Mouse (Mus musculus) testis, adult 2 months (tissue): ENCODE data around the gene Cracr2a. TPM values are rescaled to one million over a fixed set of nuclear protein-coding genes. Genes with fewer than 3 reads are reported as not detected.

Experiments
- H3K27ac ChIP-seq: fragments of 200-500 bp; 2 replicates; pipeline ENCODE4 v1.5.1; 2012; ENCODE audit warnings: low read depth, low read length; ENCODE audit not compliant: control insufficient read depth, insufficient read depth
- H3K27me3 ChIP-seq: fragments of 200-500 bp; 2 replicates; pipeline ENCODE4 v1.6.1; 2012; ENCODE audit warnings: mild to moderate bottlenecking, low read length, moderate library complexity; ENCODE audit not compliant: control insufficient read depth, insufficient read depth
- H3K36me3 ChIP-seq: fragments of 200-500 bp; 2 replicates; pipeline ENCODE4 v1.6.1; 2012; ENCODE audit warnings: mild to moderate bottlenecking, low read length; ENCODE audit not compliant: control insufficient read depth, insufficient read depth
- H3K4me1 ChIP-seq: fragments of 200-500 bp; 2 replicates; pipeline ENCODE4 v1.6.1; 2012; ENCODE audit warnings: low read length; ENCODE audit not compliant: control insufficient read depth, insufficient read depth
- H3K4me3 ChIP-seq: fragments of 200-500 bp; 2 replicates; pipeline ENCODE4 v1.5.1; 2012; ENCODE audit warnings: low read depth, mild to moderate bottlenecking, low read length, moderate library complexity, mixed read lengths; ENCODE audit not compliant: control insufficient read depth
- CTCF ChIP-seq: fragments of 200-500 bp; IDR thresholded peaks from 2 replicates; pipeline ENCODE4 v1.5.1; 2012; ENCODE audit warnings: low read depth, mild to moderate bottlenecking, inconsistent platforms, low read length, moderate library complexity; ENCODE audit not compliant: control insufficient read depth, insufficient read depth, insufficient replicate concordance
- POLR2A ChIP-seq: fragments of 200-500 bp; IDR thresholded peaks from 2 replicates; pipeline ENCODE4 v1.6.1; 2012; ENCODE audit warnings: low read depth, mild to moderate bottlenecking, inconsistent platforms, low read length, moderate library complexity; ENCODE audit not compliant: control insufficient read depth
- polyA plus RNA-seq: library from polyadenylated mRNA; depleted of rRNA; stranded (reverse); fragments of >200 nt; gene quantifications from 2 replicates; pipeline ENCODE4 v1.2.3, GENCODE M21; 2012

Gene Cracr2a
- polyA plus RNA-seq, 1 experiment = 0.46 TPM

- TF ChIP-seq CTCF = no peak
- TF ChIP-seq POLR2A = no peak
- Histone ChIP-seq H3K27ac (no peak overlapping the region), H3K4me1 (no peaks in the 10 kb centered on the region), H3K27me3 (no peaks in the 10 kb centered on the region), H3K4me3 (no peak overlapping the region), H3K36me3 (no peaks in the 10 kb centered on the region)
These were observed 73.7 kb downstream of the Cracr2a start for GRCm38 (mm10) chr6:127634858-127635257.

- no peak overlapping the region for H3K27ac ChIP-seq
- H3K4me1 ChIP-seq = no peaks in the 10 kb centered on the region
- H3K27me3 ChIP-seq = no peaks in the 10 kb centered on the region
- no peak overlapping the region for H3K4me3 ChIP-seq
- TF ChIP-seq CTCF (no peak), POLR2A (no peak)
- H3K36me3 ChIP-seq = no peaks in the 10 kb centered on the region
These were observed 74.5 kb downstream of the Cracr2a start for GRCm38 (mm10) chr6:127635462-127636189.

- H3K4me3 ChIP-seq = no peak overlapping the region
These were observed 80.1 kb downstream of the Cracr2a start for GRCm38 (mm10) chr6:127641077-127641801.

GRCm38 (mm10) chr6:127655988-127656387, 94.8 kb downstream of the Cracr2a start:
- H3K4me1 ChIP-seq = no peaks in the 10 kb centered on the region
- TF ChIP-seq POLR2A (no peak), CTCF (no peak)
- H3K36me3 ChIP-seq = no peaks in the 10 kb centered on the region
- no peak overlapping the region for H3K4me3 ChIP-seq
- H3K27ac ChIP-seq = no peak overlapping the region
- H3K27me3 ChIP-seq = no peaks in the 10 kb centered on the region

More at GRCm38 (mm10) chr6:127641077-127641801, 80.1 kb downstream of the Cracr2a start:
- no peaks in the 10 kb centered on the region for H3K4me1 ChIP-seq
- no peak for TF ChIP-seq POLR2A
- no peak for TF ChIP-seq CTCF
- H3K27me3 ChIP-seq = no peaks in the 10 kb centered on the region
- no peak overlapping the region for H3K27ac ChIP-seq
- H3K36me3 ChIP-seq = no peaks in the 10 kb centered on the region

GRCm38 (mm10) chr6:127657152-127657551, 96.0 kb downstream of the Cracr2a start:
- no peak overlapping the region for H3K4me3 ChIP-seq
- no peaks in the 10 kb centered on the region for H3K4me1 ChIP-seq
- H3K27me3 ChIP-seq = no peaks in the 10 kb centered on the region
- H3K36me3 ChIP-seq = no peaks in the 10 kb centered on the region
- TF ChIP-seq POLR2A (no peak), CTCF (no peak)
- H3K27ac ChIP-seq = no peak overlapping the region

- TF ChIP-seq POLR2A = no peak
- no peak for TF ChIP-seq CTCF
- Histone ChIP-seq H3K4me3 (no peak overlapping the region), H3K27me3 (no peaks in the 10 kb centered on the region), H3K27ac (no peak overlapping the region), H3K36me3 (no peaks in the 10 kb centered on the region), H3K4me1 (no peaks in the 10 kb centered on the region)
These were observed 98.3 kb downstream of the Cracr2a start for GRCm38 (mm10) chr6:127659472-127659871.

GRCm38 (mm10) chr6:127659966-127660365, 98.8 kb downstream of the Cracr2a start:
- H3K36me3 ChIP-seq = no peaks in the 10 kb centered on the region
- no peak for TF ChIP-seq CTCF
- TF ChIP-seq POLR2A = no peak
- no peaks in the 10 kb centered on the region for H3K4me1 ChIP-seq
- no peaks in the 10 kb centered on the region for H3K27me3 ChIP-seq
- no peak overlapping the region for H3K27ac ChIP-seq
- H3K4me3 ChIP-seq = no peak overlapping the region
